Mouse (Mus musculus): Measurements from ENCODE around the gene Tmod2. TPM values are rescaled to one million over a fixed set of nuclear protein-coding genes. Genes with fewer than 3 reads are reported as not detected.
A peak's percentile ranks its signal among the peaks of the same experiment; 100 is the strongest.

The Tmod2 gene
- total RNA-seq, 2 experiments from 2014 or later = not detected

DNA sequence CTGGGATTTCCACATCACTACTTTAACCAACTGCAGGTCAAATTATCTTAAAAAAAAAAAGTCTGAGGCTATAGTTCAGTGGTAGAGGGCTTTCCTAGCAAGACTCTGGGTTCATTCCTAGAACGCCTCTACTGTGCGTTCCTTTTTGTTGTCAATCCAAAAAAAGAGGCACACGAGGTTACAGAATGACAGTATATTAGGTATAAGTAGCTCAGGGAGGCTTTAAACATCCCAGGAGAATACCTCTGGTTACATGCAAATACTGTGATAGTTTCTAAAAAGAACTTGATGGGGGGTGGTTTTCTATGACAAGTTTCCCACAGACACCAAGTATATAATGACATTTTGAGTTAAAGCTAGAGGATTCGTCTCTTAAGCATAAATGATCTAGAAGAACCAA lies 3.6 kb downstream of the Tmod2 start:
- no peak for ATAC-seq (replicated peaks; ENCODE audit: poor library complexity, severe bottlenecking)

DNA sequence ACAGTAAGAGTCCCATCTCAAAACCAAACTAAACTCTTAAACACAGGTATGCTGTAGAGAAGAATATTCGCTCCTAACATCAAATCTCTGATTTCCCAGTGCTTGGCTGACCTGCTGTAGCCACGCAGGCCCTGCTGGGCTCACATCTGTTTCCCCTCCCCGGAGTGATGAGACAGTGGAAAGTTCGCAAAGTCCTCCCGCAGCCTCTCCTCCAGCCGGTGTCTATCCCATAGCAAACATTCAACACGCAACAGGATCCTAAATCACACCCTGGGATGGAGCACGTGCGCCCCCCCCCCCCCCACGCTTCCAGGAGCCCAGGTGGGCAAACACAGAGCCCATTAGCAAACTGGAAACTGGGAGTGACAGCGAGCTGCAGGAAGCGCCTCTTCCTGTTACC lies 9.6 kb downstream of the Tmod2 start:
- no peak for ATAC-seq (replicated peaks; ENCODE audit: poor library complexity, severe bottlenecking)

DNA sequence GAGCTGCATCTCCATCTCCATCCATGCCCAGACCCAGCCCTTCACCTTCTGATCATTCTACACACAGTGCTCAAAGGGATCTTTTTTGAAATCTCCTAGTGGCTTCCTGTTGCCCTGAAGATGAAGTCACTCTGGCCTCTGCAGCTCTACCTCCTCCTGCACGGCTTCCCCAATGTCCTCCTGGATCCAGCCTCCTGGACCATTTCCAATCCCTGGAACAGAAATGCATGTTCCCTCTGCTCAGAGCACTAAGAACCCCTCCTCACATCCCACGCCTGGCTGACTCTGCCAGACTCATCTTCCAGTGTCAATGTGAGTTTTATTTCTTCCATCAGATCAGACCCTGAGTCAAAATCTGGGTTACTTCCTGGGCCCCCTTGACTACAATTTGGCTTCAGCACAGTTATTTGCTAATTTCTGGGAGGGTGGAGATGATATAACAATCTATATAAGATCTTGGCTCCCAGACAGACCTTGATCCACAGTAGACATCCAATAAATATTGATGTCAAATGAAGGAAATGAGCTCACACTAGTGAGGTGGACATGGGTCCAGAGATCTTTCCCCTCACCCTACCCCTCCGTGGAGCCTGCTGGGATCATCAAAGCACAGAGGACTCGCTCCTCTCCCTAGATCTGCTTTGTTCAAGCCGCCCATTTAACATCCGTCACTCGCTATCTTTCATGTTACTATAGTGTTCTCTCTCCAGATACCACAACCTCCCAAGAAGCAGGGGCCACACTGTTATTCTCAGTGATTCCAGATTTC lies 10.8 kb downstream of the Tmod2 start:
- no peak for ATAC-seq (replicated peaks; ENCODE audit: poor library complexity, severe bottlenecking)

DNA sequence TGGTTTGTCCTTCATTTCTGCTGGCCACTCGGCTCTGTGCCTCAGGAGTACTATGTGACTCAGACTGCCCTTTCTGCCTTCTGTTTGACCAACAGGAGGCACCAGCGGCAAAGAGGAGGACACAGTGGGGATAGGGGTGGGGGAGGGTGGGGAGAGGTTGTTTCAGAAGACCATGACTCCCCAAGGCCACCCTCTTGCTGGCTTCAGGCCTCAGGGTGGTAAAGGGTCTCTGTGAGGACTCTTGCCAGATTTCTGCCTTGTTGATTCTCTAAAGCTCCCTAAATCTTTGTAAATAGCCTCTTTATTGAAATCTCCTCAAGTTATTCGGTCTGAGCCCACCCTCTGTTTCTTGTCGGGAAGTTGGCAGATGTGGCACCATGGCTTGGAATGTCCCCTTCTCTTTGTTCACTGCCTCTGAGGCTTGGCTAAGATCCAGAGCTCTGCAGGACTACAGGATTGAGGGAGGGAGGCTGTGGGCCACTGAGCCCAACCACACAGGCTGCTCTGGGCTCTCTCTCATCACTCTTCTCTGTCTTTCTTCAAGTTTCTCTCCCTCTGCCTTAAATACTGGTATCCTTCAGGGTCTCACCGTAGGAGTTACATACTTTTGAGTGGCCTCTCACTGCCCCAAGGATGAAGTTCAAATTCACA lies 11.8 kb downstream of the Tmod2 start:
- no peak for ATAC-seq (replicated peaks; ENCODE audit: poor library complexity, severe bottlenecking)

DNA sequence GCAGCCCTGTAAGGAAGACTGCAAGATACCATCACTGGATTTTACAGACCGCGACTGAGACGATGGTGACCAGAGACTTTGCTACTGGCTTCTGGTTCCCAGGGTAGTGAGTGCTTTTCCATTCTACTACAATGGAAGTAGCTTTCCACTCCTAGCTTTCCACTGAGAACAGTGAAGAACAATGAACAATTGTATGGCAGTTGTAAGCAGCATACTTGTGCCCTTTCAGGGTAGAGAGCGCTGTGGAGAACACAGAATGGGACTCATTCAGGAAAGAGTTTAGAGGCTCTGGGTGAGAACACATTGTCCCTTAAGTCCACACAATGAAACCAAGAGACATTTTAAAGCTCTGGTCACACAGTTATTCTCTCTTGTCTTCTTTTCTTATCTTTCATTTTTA lies 13.5 kb downstream of the Tmod2 start:
- no peak for ATAC-seq (replicated peaks; ENCODE audit: poor library complexity, severe bottlenecking)

DNA sequence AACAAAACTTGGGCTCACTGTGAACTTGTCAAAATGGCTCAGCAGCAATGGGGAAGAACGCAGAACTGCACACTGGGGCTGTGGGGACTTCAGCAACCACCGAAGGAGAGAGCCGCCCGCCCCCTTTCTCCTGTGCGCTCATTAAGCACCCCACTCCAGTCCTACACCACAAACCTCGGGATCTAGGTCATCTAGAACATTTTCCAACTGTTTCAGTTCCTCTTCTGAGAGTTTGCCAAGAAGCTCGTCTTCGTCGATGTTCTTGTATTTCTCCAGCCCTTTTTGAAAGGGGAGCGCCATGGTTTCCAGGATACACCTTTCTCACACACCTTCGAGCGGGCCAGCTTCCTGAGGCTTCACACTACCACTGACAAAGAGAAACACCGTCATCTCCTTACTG lies 14.1 kb downstream of the Tmod2 start:
- peak; percentile 20 for ATAC-seq (replicated peaks; ENCODE audit: poor library complexity, severe bottlenecking)

DNA sequence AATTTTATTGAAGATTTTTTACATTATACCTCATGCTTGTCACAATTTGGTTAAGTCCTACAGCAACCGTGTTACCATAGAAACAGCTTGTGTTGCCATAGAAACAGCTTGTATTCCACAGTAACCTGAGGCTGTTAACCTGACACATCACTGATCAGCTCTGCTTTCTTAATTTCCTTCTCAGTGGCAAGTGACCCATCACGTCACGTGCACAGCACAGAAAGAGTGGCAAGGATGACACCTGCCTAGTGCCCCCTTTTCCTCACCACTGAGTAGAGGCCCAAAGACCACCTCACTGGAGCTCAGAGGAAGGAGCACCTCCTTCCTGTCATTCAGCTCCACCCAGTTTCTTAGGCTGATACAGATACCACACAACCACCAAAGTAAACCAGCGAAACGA lies 17.6 kb downstream of the Tmod2 start:
- ATAC-seq (replicated peaks; ENCODE audit: poor library complexity, severe bottlenecking) = no peak

DNA sequence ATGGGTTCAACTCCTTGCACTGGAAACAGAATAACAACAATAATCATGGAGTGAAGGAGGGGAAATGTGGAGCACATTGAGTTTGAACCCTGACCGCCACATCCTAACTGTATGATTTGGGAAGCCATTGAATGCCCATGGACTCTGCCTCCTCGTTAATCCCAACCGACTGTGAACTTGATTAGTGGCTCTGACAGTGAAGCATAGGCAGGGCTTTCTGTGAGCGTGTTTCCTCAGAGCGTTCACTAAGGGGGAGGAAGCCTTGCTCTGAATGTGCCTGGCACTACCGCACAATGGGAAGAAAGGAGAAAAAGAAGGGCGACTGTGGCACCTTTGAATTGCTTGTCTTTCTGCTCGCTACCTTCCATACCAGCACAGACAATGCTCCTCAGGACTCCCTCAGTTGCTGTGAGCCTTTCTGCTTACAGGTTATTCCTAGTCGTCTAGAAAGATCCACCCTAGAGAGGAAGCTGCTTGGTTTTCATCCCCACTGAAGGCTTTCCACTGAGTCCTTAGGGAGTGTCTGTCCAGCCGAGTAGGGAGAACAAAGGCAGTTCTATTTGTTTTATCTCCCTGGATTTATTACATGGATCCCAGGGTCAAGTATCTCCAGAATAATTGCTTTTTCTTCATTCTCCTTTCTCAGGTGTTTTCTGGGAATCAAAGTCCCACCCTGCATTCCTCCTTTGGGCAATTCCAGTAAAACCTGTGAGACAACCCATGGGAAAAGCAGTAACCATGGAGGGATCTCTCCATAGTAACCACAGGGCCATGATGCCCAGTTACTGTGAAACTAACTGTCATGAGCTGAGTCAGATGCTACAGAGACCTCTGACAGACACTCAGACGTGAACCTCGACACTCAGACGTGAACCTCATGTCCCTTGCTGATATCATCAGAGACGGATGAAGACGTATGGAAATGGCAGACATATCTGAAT lies 21.0 kb downstream of the Tmod2 start:
- ATAC-seq (replicated peaks; ENCODE audit: poor library complexity, severe bottlenecking) = no peak

DNA sequence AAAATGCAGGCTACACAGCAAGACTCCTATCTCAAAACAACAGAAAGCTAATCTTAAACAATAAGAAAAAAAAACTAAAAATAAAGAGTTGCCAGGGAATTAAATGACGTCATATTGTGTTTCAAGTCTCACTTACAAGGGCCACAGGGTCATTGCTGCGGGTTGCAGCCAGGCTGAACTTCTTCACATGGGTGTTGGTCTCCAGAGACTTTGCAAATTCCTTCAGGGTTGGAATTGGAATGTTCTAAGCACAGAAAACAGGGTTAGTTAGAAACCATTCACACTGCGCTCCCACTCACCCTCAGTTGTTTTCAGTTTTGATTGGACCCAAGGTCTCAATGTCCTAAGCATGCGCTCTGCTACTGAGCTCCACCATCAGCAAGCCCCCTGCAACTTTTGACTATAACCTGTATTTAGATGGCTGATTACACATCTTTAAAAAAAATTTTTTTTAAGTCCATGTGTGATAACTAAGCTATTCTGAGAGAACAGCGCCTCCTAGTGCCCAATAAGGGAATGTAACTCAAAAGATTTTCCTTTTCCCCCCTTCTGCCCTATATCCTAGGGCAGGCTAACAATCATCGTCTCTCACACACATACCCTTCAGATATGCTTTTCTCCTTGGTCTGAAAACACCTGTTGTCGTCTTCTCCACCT lies 29.3 kb downstream of the Tmod2 start:
- peak; percentile 78 for ATAC-seq (replicated peaks; ENCODE audit: poor library complexity, severe bottlenecking)

DNA sequence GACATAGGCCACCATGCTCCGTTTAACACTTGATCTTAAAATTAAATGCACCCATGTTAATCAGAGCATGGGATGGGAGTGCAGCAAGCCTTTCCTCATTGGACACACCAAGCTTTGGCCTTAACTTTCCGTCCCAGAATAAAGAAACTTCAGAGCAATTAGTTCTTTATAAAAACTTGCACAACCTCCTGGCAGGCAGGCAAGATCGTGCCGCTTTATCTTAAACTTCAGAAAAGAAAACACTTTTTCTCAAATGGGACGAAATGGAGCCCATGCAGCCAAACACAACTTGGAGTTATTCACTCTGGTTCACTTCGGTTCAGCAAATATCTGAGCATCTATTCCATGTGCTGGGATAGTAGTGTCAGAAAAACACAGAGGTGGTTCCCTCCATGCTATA lies 31.8 kb downstream of the Tmod2 start:
- ATAC-seq (replicated peaks; ENCODE audit: poor library complexity, severe bottlenecking) = no peak

DNA sequence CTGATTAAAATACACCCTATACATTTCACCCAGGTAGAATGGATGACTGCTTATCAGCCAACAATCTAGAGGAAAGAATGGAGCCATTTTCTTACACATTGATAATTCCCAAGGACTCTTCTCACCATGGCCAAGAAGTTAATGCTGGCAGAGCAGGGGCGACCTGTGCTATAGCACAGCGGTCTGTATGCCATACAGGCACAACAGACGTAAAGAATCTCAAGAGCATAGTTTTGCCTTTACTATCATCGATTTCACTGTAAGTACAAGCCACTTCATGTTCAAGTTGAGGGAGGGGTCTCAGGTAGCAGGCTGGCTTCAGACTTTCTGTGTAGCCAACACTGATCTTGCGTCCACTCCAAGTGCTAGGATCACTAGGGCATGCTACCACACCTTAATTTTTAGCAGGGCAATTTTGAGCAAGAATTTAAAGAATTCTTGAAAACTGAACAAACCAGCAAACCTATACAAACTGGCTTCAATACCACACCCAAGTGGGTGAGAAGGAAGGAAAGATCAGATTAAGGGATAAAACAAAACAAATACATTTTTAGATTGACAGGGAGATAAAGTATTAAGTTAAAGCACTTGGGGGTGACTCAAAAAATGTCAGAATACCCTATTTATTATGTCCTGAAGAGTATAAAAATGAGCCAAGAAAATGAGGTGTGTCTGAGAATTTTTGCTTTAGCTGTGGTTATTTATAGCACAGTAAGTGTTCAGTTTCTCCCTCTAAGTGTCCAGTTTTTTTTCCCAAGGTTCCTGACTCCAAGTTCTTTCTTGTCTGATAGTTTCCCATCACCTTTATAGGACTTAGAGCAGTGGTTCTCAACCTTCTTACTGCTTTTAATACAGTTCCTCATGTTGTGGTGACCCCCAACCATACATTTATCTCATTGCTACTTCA lies 39.8 kb downstream of the Tmod2 start:
- ATAC-seq (replicated peaks; ENCODE audit: poor library complexity, severe bottlenecking) = no peak

DNA sequence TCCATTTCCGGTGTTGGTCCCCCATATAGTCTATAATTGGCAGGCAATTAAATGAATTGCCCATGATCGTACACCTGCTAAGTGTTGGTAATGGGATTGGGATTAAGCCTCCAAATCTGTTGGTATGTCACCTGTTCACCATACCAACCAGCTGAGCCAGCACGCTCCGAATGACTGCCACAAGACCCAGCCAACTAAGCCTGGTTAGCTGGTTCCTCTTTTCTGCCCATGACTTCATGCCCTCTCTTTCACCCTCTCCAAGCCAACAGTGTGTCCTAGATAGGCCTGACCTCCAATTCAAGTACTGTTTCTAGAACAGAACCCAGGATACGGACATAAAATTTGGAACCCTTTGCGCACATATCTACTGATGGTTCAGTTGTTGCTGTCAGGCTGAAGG lies 42.7 kb downstream of the Tmod2 start:
- peak; percentile 94 for ATAC-seq (replicated peaks; ENCODE audit: poor library complexity, severe bottlenecking)

DNA sequence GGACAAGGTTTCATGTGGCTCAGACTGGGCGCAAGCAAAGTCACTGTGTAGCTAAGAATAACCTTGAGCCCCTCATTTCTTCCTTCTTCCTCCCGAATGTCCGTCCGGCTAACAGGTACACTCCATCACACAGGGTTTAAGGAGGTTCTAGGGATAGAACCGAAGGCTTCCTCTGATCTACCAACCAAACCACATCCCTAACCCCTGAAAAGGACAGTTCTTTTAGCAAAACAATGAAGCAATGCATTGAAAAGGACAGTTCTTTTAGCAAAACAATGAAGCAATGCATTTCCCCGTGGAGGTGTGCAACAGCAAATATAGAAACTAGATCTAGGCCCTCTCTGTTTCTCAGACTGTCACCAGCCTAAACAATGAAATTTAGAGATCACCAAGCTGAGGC lies 46.2 kb downstream of the Tmod2 start:
- no peak for ATAC-seq (replicated peaks; ENCODE audit: poor library complexity, severe bottlenecking)

DNA sequence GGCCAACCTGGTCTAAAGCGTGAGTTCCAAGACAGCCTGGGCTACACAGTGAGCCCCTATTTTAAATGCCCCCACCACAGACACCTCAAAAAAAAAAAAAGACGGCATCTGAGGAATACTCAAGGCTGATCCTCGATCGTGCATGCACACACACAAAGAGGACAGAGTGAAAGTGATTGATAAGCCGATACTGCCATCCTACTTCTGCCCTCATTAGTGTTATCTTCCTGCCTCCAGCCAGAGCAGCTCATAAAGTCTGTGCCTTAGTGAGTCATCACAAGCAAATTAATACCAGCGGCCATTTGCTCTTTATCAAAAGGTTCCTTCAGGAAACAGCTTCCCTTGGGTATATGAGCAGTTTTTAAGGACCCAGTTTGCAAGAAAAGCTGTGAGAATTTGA lies 47.5 kb downstream of the Tmod2 start:
- no peak for ATAC-seq (replicated peaks; ENCODE audit: poor library complexity, severe bottlenecking)

DNA sequence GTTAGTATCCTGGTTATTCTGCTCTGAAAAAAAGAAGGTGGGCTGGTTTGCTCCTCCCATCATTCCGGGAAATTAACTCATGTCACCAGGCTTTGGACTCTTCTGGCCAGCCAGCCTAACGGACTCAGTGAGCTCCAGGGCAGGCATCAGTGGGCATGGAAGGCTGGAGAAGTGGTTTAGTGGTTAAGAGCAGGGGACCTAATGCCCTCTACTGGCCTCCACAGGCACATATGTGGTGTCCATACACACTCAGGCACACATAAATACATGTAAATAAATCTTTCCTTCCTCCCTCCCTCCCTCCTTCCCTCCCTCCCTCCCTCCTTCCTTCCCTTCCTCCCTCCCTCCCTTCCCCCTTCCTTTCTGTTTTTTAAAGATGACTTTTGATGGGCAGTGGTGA lies 47.9 kb downstream of the Tmod2 start:
- ATAC-seq (replicated peaks; ENCODE audit: poor library complexity, severe bottlenecking) = no peak

DNA sequence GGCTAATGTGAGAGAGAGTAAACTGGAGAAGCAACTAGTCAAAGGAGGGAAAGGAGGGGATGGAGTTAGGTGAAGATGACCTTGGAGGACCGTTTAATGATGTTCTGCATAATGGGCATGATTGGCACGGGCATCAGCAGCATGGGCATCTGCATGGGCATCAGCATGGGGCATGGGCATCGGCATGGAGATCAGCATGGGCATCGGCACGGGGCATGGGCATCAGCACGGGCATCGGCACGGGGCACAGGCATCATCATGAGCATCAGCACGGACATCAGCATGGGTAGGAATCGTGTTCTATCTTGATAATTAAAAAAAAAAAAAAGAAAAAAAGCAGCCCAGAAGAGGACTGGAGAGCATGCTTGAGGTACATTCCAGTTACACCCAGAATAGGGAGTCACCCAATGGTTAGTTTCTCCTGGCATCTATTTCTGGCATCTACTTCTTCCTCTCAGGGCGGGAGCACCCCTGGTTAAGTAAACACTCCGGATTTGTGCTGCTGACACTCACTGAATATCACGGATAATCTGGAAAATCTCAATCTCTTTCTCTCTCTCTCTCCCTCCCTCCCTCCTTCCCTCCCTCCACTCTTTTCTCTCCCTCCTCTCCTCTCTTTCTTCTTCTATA lies 50.0 kb downstream of the Tmod2 start:
- ATAC-seq (replicated peaks; ENCODE audit: poor library complexity, severe bottlenecking) = no peak

DNA sequence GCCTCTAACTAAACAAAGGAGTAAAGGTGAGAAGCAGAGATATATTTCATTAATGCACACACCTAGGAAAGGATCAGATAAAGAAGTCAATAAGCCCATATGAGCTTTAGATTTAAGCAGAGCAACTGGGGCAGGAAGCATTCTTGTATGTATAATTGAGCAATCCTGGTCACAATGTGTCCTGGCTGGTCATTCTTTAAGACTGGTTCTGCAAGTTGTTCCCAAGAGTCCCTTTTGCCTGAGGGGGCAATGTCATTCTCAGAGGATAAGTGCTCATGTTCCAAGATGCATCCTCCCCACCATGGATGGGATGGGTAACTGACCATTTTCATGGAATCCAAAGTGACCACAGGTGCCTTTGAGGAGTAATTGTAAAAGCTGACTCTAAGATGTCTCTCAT lies 50.8 kb downstream of the Tmod2 start:
- ATAC-seq (replicated peaks; ENCODE audit: poor library complexity, severe bottlenecking) = no peak

DNA sequence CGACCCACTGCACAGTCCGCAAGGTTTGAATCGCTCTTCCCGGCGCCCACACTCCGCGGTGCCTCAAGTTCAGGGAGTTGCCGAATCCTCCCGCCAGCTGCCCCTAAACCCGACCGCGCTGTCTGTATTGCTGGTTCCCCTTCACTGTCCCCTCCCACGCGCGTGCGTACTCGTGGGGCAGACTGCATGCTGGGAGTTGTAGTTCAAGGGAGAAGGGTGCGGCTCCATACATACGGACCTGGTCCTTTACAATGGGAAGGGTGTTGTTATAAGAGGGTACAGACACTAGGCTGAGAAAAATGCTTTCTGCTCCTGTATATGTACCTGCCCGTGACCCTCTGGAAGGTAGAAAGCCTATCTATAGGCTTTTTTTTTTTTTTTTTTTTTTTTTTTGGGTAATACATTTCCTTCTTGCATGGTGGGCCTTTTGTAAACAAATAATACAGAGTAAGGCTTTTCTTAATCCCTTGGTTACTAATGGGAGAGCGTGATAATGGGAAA lies 51.6 kb downstream of the Tmod2 start, which contains the start of gene Tmod3:
Gene Tmod3, minus strand, starts transcription at position 146 of the 501 bp plus-strand sequence.
- ATAC-seq (replicated peaks; ENCODE audit: poor library complexity, severe bottlenecking) = peak; percentile 92
